Mouse (Mus musculus): ENCODE results near the gene Hipk2.

Hipk2 gene

GRCm38 (mm10) chr6:38901636-38902035 is 25.7 kb upstream of the Hipk2 start:
- DNase-seq = no peak

GRCm38 (mm10) chr6:38901152-38901551 is 25.2 kb upstream of the Hipk2 start:
- peak in 1 of 2 experiments; percentile 19 for DNase-seq

GRCm38 (mm10) chr6:38900479-38901126 is 24.6 kb upstream of the Hipk2 start:
- no peak for DNase-seq

- DNase-seq = peak in 1 of 2 experiments; percentile 13
Observed at GRCm38 (mm10) chr6:38900073-38900472, 24.1 kb upstream of the Hipk2 start.

GRCm38 (mm10) chr6:38893615-38894014 is 17.6 kb upstream of the Hipk2 start:
- DNase-seq = no peak

GRCm38 (mm10) chr6:38892017-38892416 is 16.1 kb upstream of the Hipk2 start:
- DNase-seq = no peak

- DNase-seq = no peak
Observed at GRCm38 (mm10) chr6:38889156-38889555, 13.2 kb upstream of the Hipk2 start.

GRCm38 (mm10) chr6:38887436-38887835 is 11.5 kb upstream of the Hipk2 start:
- DNase-seq = no peak

- DNase-seq = no peak
Observed at GRCm38 (mm10) chr6:38885132-38885531, 9.2 kb upstream of the Hipk2 start.

- DNase-seq = no peak
Observed at GRCm38 (mm10) chr6:38884482-38884881, 8.5 kb upstream of the Hipk2 start.

- peak; percentile 13 to 23 for DNase-seq
Observed at GRCm38 (mm10) chr6:38882728-38883171, 6.8 kb upstream of the Hipk2 start.

- DNase-seq = no peak
Observed at GRCm38 (mm10) chr6:38881975-38882374, 6.0 kb upstream of the Hipk2 start.

GRCm38 (mm10) chr6:38881468-38881867 is 5.5 kb upstream of the Hipk2 start:
- DNase-seq = no peak

GRCm38 (mm10) chr6:38877674-38878073 is 1.7 kb upstream of the Hipk2 start:
- DNase-seq = no peak

- peak; percentile 55 to 62 for DNase-seq
Observed at GRCm38 (mm10) chr6:38875258-38876070, 501 bp downstream of the Hipk2 start, which contains the start of gene Tbxas1. Gene Tbxas1, plus strand, starts transcription at chr6:38875404.

- DNase-seq = peak in 1 of 2 experiments; percentile 43
Observed at GRCm38 (mm10) chr6:38874565-38875257, 1.3 kb downstream of the Hipk2 start.

- DNase-seq = peak; percentile 66 to 68
Observed at GRCm38 (mm10) chr6:38874035-38874434, 1.9 kb downstream of the Hipk2 start.

GRCm38 (mm10) chr6:38873316-38873715 is 2.6 kb downstream of the Hipk2 start:
- no peak for DNase-seq

GRCm38 (mm10) chr6:38871051-38871450 is 4.9 kb downstream of the Hipk2 start:
- peak; percentile 56 to 58 for DNase-seq

GRCm38 (mm10) chr6:38870070-38870469 is 5.9 kb downstream of the Hipk2 start:
- no peak for DNase-seq

- no peak for DNase-seq
Observed at GRCm38 (mm10) chr6:38868974-38869373, 7.0 kb downstream of the Hipk2 start.

- no peak for DNase-seq
Observed at GRCm38 (mm10) chr6:38867291-38867690, 8.7 kb downstream of the Hipk2 start.

- no peak for DNase-seq
Observed at GRCm38 (mm10) chr6:38866761-38867160, 9.2 kb downstream of the Hipk2 start.
